Mouse (Mus musculus) intestine, embryonic 16.5 days (tissue): ENCODE data around the gene Cul4a. TPM values are rescaled to one million over a fixed set of nuclear protein-coding genes. Genes with fewer than 3 reads are reported as not detected.

Experiments used
- ATAC-seq: fragments of 200-750 bp; cut with Nextera tagmentation; 2 replicates; pipeline ENCODE4 v1.8.0; 2017; ENCODE audit warnings: moderate TSS enrichment, moderate library complexity
- H3K27ac ChIP-seq: fragments of 300-500 bp; sonication (generic); 2 replicates; pipeline ENCODE4 v1.5.1; 2014; ENCODE audit warnings: mild to moderate bottlenecking, low read length
- H3K27me3 ChIP-seq: fragments of 300-500 bp; sonication (generic); replicated peaks from 2 replicates; pipeline ENCODE4 v1.6.1; 2014; ENCODE audit warnings: low read length, control low read depth, mixed read lengths; ENCODE audit not compliant: control insufficient read depth, insufficient read depth
- H3K36me3 ChIP-seq: fragments of 300-500 bp; sonication (generic); 2 replicates; pipeline ENCODE4 v1.6.1; 2014; ENCODE audit warnings: low read length, control low read depth; ENCODE audit not compliant: control insufficient read depth, insufficient read depth
- H3K4me1 ChIP-seq: fragments of 300-500 bp; sonication (generic); 2 replicates; pipeline ENCODE4 v1.6.1; 2014; ENCODE audit warnings: low read length, control low read depth, mixed read lengths; ENCODE audit not compliant: control insufficient read depth, insufficient read depth
- H3K4me2 ChIP-seq: fragments of 300-500 bp; sonication (generic); 2 replicates; pipeline ENCODE4 v1.6.1; 2014; ENCODE audit warnings: low read depth, low read length, control low read depth
- H3K4me3 ChIP-seq: fragments of 300-500 bp; sonication (generic); 2 replicates; pipeline ENCODE4 v1.5.1; 2014; ENCODE audit warnings: mild to moderate bottlenecking, low read length
- H3K9ac ChIP-seq: fragments of 300-500 bp; sonication (generic); 2 replicates; pipeline ENCODE4 v1.6.1; 2014; ENCODE audit warnings: low read depth, low read length
- H3K9me3 ChIP-seq: fragments of 300-500 bp; sonication (generic); 2 replicates; pipeline ENCODE4 v1.6.1; 2016; ENCODE audit warnings: low read length, control low read depth; ENCODE audit not compliant: control insufficient read depth
- WGBS: fragments of 180-500 bp; shearing (Covaris S2); extraction: QIAGEN DNeasy Blood & Tissue Kit; methylation state at CpG from one replicate; pipeline ENCODE4 v1.1.7; 2014; 5-methylcytosine and 5-hydroxymethylcytosine counted together
- polyA plus RNA-seq: library from polyadenylated mRNA; unstranded; fragments of >200 nt; fragmentation: Nextera tagmentation; extraction: Ambion mirVana; gene quantifications from 2 replicates; pipeline ENCODE4 v1.2.1, GENCODE M21; 2015

Cul4a gene
- polyA plus RNA-seq, 1 experiment from 2014 or later = 81.5 TPM

- ATAC-seq = peak; percentile 63
- H3K36me3 ChIP-seq = no peaks in the 10 kb centered on the region
- H3K4me3 ChIP-seq = peak overlapping the region; percentile 98
- peak overlapping the region; percentile 91 for H3K4me2 ChIP-seq
- peaks cover 11% of the 10 kb centered on the region for H3K4me1 ChIP-seq
- H3K27ac ChIP-seq = peak overlapping the region; percentile 89
- peak overlapping the region; percentile 98 for H3K9ac ChIP-seq
- whole genome bisulfite sequencing = under 1% methylated on average over 58 of the region's 63 CpGs
- H3K9me3 ChIP-seq = no peaks in the 10 kb centered on the region
- H3K27me3 ChIP-seq = no peaks in the 10 kb centered on the region
Observed at GRCm38 (mm10) chr8:13105908-13106551, 609 bp downstream of the Cul4a start.

DNA sequence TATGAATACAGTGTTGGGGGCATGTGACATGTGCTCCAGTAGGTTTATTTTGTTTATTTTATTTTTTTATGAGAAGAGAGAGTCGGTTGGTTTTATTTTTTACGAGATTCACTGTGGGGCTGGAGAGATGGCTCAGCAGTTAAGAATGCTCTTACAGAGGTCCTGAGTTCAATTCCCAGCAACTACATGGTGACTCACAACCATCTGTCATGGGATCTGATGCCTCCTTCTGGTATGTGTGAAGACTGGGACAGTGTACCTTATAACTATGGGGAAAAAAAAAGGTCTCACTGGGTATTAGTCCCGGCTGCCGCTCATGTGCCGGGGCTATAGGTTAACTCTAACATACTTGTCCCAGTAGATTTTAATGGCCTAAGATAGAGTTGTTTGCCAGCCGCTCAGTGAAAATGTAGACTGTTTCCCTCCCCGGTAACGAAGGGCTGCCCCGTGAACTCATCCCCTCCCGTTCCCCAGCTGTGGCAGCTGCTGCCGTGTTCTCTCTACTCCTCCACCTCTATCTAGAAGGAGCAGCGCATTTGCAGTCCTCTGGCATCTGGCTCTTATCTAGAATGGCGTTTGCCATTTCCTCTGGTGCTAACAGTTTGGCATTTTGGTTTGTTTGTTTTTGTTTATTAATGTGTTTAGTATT lies 2.7 kb downstream of the Cul4a start:
- H3K36me3 ChIP-seq = no peaks in the 10 kb centered on the region
- no peak overlapping the region for H3K27ac ChIP-seq
- WGBS = 80% methylated on average over 13 of the region's 13 CpGs
- no peaks in the 10 kb centered on the region for H3K27me3 ChIP-seq
- no peak for ATAC-seq
- no peak overlapping the region for H3K4me2 ChIP-seq
- no peak overlapping the region for H3K9ac ChIP-seq
- no peak overlapping the region for H3K4me3 ChIP-seq
- H3K4me1 ChIP-seq = peaks cover 11% of the 10 kb centered on the region
- H3K9me3 ChIP-seq = no peaks in the 10 kb centered on the region

DNA sequence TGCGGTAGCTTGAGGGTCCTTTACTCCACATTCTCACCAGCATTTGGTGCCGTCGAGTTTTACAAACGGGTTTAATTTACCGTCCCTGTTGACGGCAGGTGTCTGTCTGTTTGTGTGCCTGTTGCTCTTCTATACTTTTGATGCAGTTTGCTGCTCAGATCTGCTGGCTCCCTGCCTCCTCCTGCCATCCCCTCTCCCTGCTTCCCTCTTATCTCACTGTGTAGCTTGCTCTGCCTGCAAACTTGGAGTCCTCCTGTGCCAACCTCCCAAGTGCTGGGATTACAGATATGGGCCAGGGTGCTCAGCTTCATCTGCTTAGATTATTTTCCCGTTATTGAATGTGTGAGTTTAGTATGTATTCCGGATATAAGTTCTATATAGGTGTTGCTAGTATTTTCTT lies 3.5 kb downstream of the Cul4a start:
- no peak overlapping the region for H3K27ac ChIP-seq
- 92% methylated on average over 8 of the region's 8 CpGs for WGBS

DNA sequence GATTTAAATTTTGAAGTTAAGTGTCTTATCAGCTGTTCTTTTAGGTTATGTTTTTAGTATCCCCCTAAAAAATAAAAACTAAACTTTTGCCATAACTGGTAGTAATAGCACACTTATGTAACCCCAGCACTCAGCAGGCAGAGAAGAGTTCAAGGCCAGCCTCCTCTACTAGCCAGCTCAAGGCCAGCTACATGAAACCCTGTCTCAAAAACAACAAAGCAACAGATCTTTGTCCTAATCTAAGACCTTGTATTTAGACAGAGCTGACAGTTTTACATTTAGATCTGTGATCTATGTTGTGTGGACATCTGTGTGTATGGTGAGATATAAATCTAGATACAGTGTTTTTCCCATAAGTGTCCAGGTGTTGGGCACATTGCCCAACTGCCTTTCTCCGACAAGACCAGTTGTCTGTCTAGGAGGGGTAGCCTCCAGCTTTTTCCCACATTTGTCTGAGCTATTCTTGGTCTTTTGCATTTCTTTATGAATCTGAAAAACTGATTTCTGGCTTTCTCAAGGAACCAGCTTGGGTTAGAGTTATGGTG lies 4.1 kb downstream of the Cul4a start:
- no peaks in the 10 kb centered on the region for H3K9me3 ChIP-seq
- no peaks in the 10 kb centered on the region for H3K36me3 ChIP-seq
- H3K4me1 ChIP-seq = 0 out of 2 replicates have a peak, but pooled peaks cover 2% of the 10 kb centered on the region
- H3K27me3 ChIP-seq = no peaks in the 10 kb centered on the region
- no peak overlapping the region for H3K4me2 ChIP-seq
- H3K4me3 ChIP-seq = no peak overlapping the region
- no peak overlapping the region for H3K27ac ChIP-seq
- 49% methylated on average over 1 of the region's 1 CpGs for WGBS
- no peak overlapping the region for H3K9ac ChIP-seq
- no peak for ATAC-seq

More for the DNA sequence above, 3.5 kb downstream of the Cul4a start:
- Histone ChIP-seq H3K4me2 (no peak overlapping the region), H3K27me3 (no peaks in the 10 kb centered on the region), H3K9me3 (no peaks in the 10 kb centered on the region), H3K9ac (no peak overlapping the region), H3K4me3 (no peak overlapping the region), H3K36me3 (no peaks in the 10 kb centered on the region), H3K4me1 (peaks cover 5% of the 10 kb centered on the region)
- no peak for ATAC-seq

GRCm38 (mm10) chr8:13111917-13112316 lies 6.5 kb downstream of the Cul4a start:
- WGBS = 84% methylated on average over 11 of the region's 11 CpGs
- Histone ChIP-seq H3K27me3 (no peaks in the 10 kb centered on the region), H3K4me3 (no peak overlapping the region), H3K36me3 (no peaks in the 10 kb centered on the region), H3K27ac (no peak overlapping the region), H3K9me3 (no peaks in the 10 kb centered on the region), H3K9ac (no peak overlapping the region), H3K4me1 (0 out of 2 replicates have a peak, but pooled peaks cover 2% of the 10 kb centered on the region), H3K4me2 (no peak overlapping the region)
- no peak for ATAC-seq

DNA sequence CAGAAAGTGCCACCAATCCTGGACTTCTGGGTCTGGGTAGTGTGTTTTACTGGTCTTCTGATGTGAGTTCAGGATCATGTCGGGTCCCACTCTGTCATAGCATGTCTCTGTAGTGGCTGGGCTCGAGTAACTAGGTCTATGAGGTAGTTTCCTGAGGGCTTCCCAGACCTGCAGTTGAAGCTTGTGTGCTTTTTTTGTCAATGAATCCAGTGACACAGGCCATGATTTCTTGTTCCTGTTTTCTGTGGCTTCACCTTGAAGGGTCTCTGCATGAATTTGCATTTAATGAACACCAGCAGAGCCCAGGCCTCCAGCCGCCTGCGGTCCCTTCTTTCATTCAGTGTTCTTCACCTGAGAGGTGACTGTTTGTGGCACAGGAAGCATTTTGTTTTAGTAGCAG lies 7.8 kb downstream of the Cul4a start:
- no peak overlapping the region for H3K4me2 ChIP-seq
- H3K27ac ChIP-seq = no peak overlapping the region
- no peaks in the 10 kb centered on the region for H3K27me3 ChIP-seq
- H3K36me3 ChIP-seq = 0 out of 2 replicates have a peak, but pooled peaks cover 4% of the 10 kb centered on the region
- no peak overlapping the region for H3K9ac ChIP-seq
- H3K9me3 ChIP-seq = no peaks in the 10 kb centered on the region
- no peaks in the 10 kb centered on the region for H3K4me1 ChIP-seq
- no peak overlapping the region for H3K4me3 ChIP-seq
- 92% methylated on average over 4 of the region's 4 CpGs for WGBS
- no peak for ATAC-seq

DNA sequence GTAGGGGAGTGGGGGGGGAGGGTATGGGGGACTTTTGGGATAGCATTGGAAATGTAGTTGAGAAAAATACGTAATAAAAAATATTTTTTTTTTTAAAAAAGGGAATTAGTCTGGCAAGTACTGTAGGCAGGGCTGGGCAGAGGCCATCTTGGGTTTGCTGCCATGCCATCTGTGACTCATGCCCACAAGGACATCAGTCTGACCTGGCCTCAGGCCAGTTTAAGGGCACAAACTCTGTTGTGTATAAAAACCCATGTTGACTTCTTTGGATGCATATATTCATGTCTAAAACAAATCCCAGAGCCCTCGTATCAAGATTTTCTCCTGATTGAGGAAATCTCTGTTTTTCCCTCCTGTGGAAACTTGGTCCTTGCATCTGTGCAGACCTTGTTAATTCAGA lies 11.7 kb downstream of the Cul4a start:
- 97% methylated on average over 2 of the region's 2 CpGs for WGBS
- Histone ChIP-seq H3K27ac (no peak overlapping the region), H3K9me3 (no peaks in the 10 kb centered on the region), H3K4me3 (no peak overlapping the region), H3K9ac (no peak overlapping the region), H3K36me3 (0 out of 2 replicates have a peak, but pooled peaks cover 6% of the 10 kb centered on the region), H3K4me2 (no peak overlapping the region), H3K4me1 (no peaks in the 10 kb centered on the region), H3K27me3 (no peaks in the 10 kb centered on the region)
- no peak for ATAC-seq

- Histone ChIP-seq H3K4me2 (no peak overlapping the region), H3K4me3 (no peak overlapping the region), H3K9ac (no peak overlapping the region), H3K4me1 (no peaks in the 10 kb centered on the region), H3K9me3 (no peaks in the 10 kb centered on the region), H3K27ac (no peak overlapping the region), H3K36me3 (0 out of 2 replicates have a peak, but pooled peaks cover 6% of the 10 kb centered on the region), H3K27me3 (no peaks in the 10 kb centered on the region)
- WGBS = 90% methylated on average over 3 of the region's 3 CpGs
- ATAC-seq = no peak
Observed at GRCm38 (mm10) chr8:13118516-13118915, 13.1 kb downstream of the Cul4a start.

DNA sequence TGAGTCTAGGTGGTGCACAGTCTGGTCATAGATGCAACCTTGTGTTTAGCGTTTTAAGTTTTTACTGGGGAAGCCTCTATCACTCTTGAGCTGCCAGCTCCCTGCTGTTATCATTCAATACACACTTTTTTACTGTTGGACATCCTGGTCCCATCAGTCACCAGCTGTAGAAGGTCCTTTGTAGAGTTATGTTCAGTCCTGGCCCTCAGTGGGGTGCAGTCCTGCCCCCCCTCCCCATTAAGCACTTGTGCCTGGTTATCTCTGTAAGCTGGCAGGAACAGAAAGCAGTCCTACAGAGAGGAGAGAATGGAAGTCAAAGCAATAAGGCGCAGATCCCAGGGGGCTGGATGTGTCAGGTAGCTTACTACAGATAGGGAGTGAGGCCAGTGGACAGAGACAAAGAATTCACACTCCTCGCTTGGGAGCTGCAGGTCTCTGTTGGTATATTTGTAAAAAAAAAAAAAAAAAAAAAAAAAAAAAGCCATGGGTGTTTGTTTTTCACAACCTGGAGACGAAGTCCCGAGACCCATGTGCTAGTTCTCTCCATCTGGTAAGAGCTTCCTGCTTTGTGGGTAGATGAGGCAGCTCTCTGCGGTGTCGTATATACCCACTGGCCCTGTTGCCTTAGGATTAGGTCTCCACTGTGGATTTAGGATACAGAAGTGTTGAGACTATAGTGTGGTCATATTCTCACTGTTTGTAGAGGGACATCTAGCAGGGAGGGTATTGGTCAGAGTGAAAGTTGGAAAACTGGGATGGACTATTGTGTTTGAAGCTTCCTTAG lies 15.7 kb downstream of the Cul4a start:
- no peak overlapping the region for H3K27ac ChIP-seq
- no peak overlapping the region for H3K9ac ChIP-seq
- H3K9me3 ChIP-seq = no peaks in the 10 kb centered on the region
- no peaks in the 10 kb centered on the region for H3K27me3 ChIP-seq
- WGBS = 86% methylated on average over 7 of the region's 7 CpGs
- H3K4me3 ChIP-seq = no peak overlapping the region
- ATAC-seq = no peak
- H3K36me3 ChIP-seq = peaks cover 16% of the 10 kb centered on the region; the same call in 1 of the 2 replicates
- H3K4me1 ChIP-seq = no peaks in the 10 kb centered on the region
- no peak overlapping the region for H3K4me2 ChIP-seq
